Mouse (Mus musculus): ENCODE measurements at regions not wholly inside any gene's neighbourhood (a gene's known extent, or its start where the extent isn't known, plus 50 kb on each side); places are given as distances from the start of the nearest gene placed in this dataset.
"Not testable (repeated sequence)": the region's sequence is repeated elsewhere in the genome, so short reads cannot be mapped to it uniquely, and the experiment has no call there.

- peak; percentile 8 to 13 for DNase-seq (ENCODE audit: low spot score in 2 of 2)
Measured at GRCm38 (mm10) chr8:20812164-20812872, 80.2 kb upstream of the Defb33 start.

GRCm38 (mm10) chr8:20813493-20813892, 79.0 kb upstream of the Defb33 start:
- peak in 1 of 2 experiments; percentile 7 for DNase-seq (ENCODE audit: low spot score in 2 of 2)

- DNase-seq (ENCODE audit: low spot score in 2 of 2): peak; percentile 38 to 46
Measured at GRCm38 (mm10) chr8:20822434-20822833, 70.0 kb upstream of the Defb33 start.

GRCm38 (mm10) chr8:20823219-20823618, 69.2 kb upstream of the Defb33 start:
- not testable (repeated sequence) for DNase-seq (ENCODE audit: low spot score in 2 of 2)

- not testable (repeated sequence) for DNase-seq (ENCODE audit: low spot score in 2 of 2)
Measured at GRCm38 (mm10) chr8:20839481-20839880, 53.0 kb upstream of the Defb33 start.

Data from frontal cortex, postnatal 25 days (tissue).